Mouse (Mus musculus): ENCODE data around the gene Hip1.

Hip1 gene

DNA sequence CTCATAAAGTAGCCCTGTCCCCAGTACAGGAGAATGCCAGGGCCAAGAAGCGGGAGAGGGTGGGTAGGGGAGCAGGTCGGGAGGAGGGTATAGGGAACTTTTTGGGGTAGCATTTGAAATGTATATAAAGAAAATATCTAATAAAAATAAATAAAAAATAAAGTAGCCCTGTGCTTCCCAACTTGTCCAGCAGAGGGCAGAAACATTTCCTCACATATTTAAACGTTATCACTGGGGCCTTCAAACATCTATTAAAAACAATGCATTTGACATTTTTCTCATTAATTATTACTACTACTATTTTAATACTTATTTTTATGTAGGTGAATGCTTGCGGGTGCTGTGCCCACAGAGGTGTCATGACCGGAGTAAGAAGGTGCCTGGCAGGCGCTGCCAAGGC lies 177.1 kb downstream of the Hip1 start:
- DNase-seq (ENCODE audit: low spot score): peak; percentile 33

DNA sequence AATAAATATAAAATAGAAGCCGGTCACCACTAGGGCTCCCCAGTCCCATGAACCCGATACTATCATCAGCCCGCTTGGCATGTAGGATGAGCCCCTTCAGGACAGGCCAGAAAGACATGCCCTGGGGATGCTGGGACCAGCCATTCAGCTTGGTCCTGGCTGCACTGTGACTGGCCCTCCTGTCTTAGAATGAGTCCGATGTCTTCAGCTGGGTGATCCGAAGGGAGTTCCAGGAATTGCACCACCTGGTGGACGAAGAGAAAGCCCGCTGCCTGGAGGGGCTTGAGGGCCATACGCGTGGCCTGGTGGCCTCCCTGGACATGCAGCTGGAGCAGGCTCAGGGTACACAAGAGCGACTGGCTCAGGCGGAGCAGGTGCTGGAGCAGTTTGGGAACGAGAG lies 181.4 kb downstream of the Hip1 start:
- no peak for DNase-seq (ENCODE audit: low spot score)

GRCm38 (mm10) chr5:135362572-135362971 lies 182.3 kb downstream of the Hip1 start:
- DNase-seq (ENCODE audit: low spot score): no peak

DNA sequence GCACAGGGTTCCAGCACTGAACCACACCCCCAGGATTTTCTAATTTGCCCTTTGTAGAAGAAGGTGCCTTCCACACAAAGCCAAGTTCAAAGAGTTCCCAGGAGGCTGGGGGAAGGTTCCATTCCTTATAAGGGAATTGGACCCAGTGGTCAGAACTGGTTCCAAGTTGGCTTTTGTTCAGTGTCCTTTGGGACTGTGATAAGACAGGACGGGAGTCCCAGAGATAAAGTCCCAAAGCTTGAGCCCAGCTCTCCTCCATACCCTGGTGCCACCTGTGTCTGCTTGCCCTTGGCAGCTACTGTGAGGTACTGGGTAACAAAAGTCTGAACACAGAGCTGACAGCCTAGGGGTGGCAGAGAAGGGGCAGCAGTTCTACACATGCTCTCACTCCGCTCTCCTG lies 185.1 kb downstream of the Hip1 start:
- no peak for DNase-seq (ENCODE audit: low spot score)

GRCm38 (mm10) chr5:135357556-135357955 lies 187.4 kb downstream of the Hip1 start:
- DNase-seq (ENCODE audit: low spot score): no peak

Data from layer of hippocampus, adult 9-10 months (tissue).